Mouse (Mus musculus): ENCODE results near the gene B430306N03Rik.

- no peak for TF ChIP-seq CTCF (IDR thresholded peaks at IDR 0.05; ENCODE audit: low read depth, low read length)
- no peak for TF ChIP-seq POLR2A (IDR thresholded peaks at IDR 0.05; ENCODE audit: borderline replicate concordance, low read depth, low read length)
These were observed 50.9 kb downstream of the B430306N03Rik start for GRCm38 (mm10) chr17:48366806-48367205.
